Mouse (Mus musculus): ENCODE measurements around the gene Cdc37.

DNA sequence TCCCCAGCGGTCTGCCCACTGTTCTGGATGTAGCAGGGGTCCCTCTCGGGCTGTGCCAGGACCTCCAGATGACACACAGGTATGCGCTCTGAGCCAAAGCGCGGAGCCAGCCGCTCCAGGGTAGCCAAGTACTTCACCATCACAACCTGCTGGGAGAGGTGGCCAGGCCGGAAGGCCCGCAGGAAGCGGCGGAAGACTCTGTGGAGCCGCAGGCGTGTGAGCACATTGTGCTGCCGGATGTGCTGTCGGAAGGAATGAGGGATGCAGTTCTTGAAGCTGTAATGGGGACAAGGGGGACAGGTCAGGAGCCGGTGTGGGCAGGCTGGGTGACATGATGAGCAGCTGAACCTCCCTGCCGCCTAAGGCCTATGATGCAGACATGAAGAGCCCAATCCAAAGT, 28.3 kb downstream of the Cdc37 start:
- TF ChIP-seq POLR2A (IDR thresholded peaks at IDR 0.05; ENCODE audit: borderline replicate concordance, control insufficient read depth, low read depth, low read length) (no peak), CTCF (IDR thresholded peaks at IDR 0.05; ENCODE audit: control insufficient read depth, insufficient read depth, low read length) (no peak)
